Mouse (Mus musculus) lung, embryonic 14.5 days (tissue): Measurements from ENCODE around the gene Mthfsd. TPM values are rescaled to one million over a fixed set of nuclear protein-coding genes. Genes with fewer than 3 reads are reported as not detected.
A peak's percentile ranks its signal among the peaks of the same experiment; 100 is the strongest.

Source experiments
- ATAC-seq: fragments of 200-750 bp; cut with Nextera tagmentation; 2 replicates; pipeline ENCODE4 v1.8.0; 2017; ENCODE audit warnings: mild to moderate bottlenecking, moderate TSS enrichment, moderate library complexity; ENCODE audit not compliant: insufficient read depth
- DNase-seq: peaks from one replicate; pipeline ENCODE4 v3.0.0-alpha.2; 2015
- H3K27ac ChIP-seq: fragments of 300-500 bp; sonication (generic); 2 replicates; pipeline ENCODE4 v1.5.1; 2014; ENCODE audit warnings: low read depth, mild to moderate bottlenecking, moderate library complexity
- H3K27me3 ChIP-seq: fragments of 300-500 bp; sonication (generic); 2 replicates; pipeline ENCODE4 v1.6.1; 2014; ENCODE audit warnings: low read length, control low read depth; ENCODE audit not compliant: insufficient read depth
- H3K36me3 ChIP-seq: fragments of 300-500 bp; sonication (generic); 2 replicates; pipeline ENCODE4 v1.6.1; 2014; ENCODE audit warnings: control low read depth; ENCODE audit not compliant: insufficient read depth
- H3K4me1 ChIP-seq: fragments of 300-500 bp; sonication (generic); 2 replicates; pipeline ENCODE4 v1.6.1; 2014; ENCODE audit warnings: antibody characterized with exemption, control low read depth; ENCODE audit not compliant: insufficient read depth
- H3K4me2 ChIP-seq: fragments of 300-500 bp; sonication (generic); 2 replicates; pipeline ENCODE4 v1.6.1; 2014; ENCODE audit warnings: mild to moderate bottlenecking
- H3K4me3 ChIP-seq: fragments of 300-500 bp; sonication (generic); 2 replicates; pipeline ENCODE4 v1.5.1; 2014; ENCODE audit warnings: low read depth, low read length
- H3K9ac ChIP-seq: fragments of 300-500 bp; sonication (generic); 2 replicates; pipeline ENCODE4 v1.6.1; 2014
- H3K9me3 ChIP-seq: fragments of 300-500 bp; sonication (generic); 2 replicates; pipeline ENCODE4 v1.6.1; 2016; ENCODE audit warnings: low read depth, low read length, control low read depth
- CTCF ChIP-seq: IDR thresholded peaks from 2 replicates; pipeline ENCODE4 v1.5.1; 2016; ENCODE audit warnings: antibody characterized with exemption, low read depth
- WGBS: fragments of 180-500 bp; shearing (Covaris S2); extraction: QIAGEN DNeasy Blood & Tissue Kit; methylation state at CpG from one replicate; pipeline ENCODE4 v1.1.7; 2014; 5-methylcytosine and 5-hydroxymethylcytosine counted together
- polyA plus RNA-seq: library from polyadenylated mRNA; unstranded; fragments of >200 nt; fragmentation: Nextera tagmentation; extraction: Ambion mirVana; gene quantifications from 2 replicates; pipeline ENCODE4 v1.2.1, GENCODE M21; 2014

Gene Mthfsd
- polyA plus RNA-seq, 1 experiment from 2014 or later: 63.1 TPM

GRCm38 (mm10) chr8:121117906-121118305, 9.7 kb upstream of the Mthfsd start:
- Histone ChIP-seq H3K4me2 (peak overlapping the region; percentile 97), H3K9me3 (no peaks in the 10 kb centered on the region; the same call in 1 of the 2 replicates), H3K4me3 (peak overlapping the region; percentile 60), H3K4me1 (no peaks in the 10 kb centered on the region; the same call in 1 of the 2 replicates), H3K27ac (no peak overlapping the region), H3K36me3 (no peaks in the 10 kb centered on the region), H3K27me3 (peaks cover 92% of the 10 kb centered on the region), H3K9ac (peak overlapping the region; percentile 43)
- ATAC-seq (no peak), DNase-seq (no peak)
- TF ChIP-seq CTCF: no peak
- under 1% methylated on average over 28 of the region's 28 CpGs for WGBS

- DNase-seq (peak; percentile 52), ATAC-seq (no peak)
- H3K9me3 ChIP-seq: no peaks in the 10 kb centered on the region; the same call in 1 of the 2 replicates
- no peak for TF ChIP-seq CTCF
- no peaks in the 10 kb centered on the region for H3K36me3 ChIP-seq
- no peaks in the 10 kb centered on the region; the same call in 1 of the 2 replicates for H3K4me1 ChIP-seq
- peaks cover 86% of the 10 kb centered on the region for H3K27me3 ChIP-seq
- 1% methylated on average over 62 of the region's 62 CpGs for WGBS
- H3K4me2 ChIP-seq: peak overlapping the region; percentile 97
- H3K27ac ChIP-seq: peak overlapping the region; percentile 18; the same call in 1 of the 2 replicates
- peak overlapping the region; percentile 43; the same call in 1 of the 2 replicates for H3K9ac ChIP-seq
- H3K4me3 ChIP-seq: peak overlapping the region; percentile 60
Measured at GRCm38 (mm10) chr8:121117186-121117651, 9.0 kb upstream of the Mthfsd start.

- H3K27me3 ChIP-seq: peaks cover 80% of the 10 kb centered on the region
- ATAC-seq: peak; percentile 52
- H3K9me3 ChIP-seq: no peaks in the 10 kb centered on the region; the same call in 1 of the 2 replicates
- peak; percentile 61 for DNase-seq
- H3K27ac ChIP-seq: peak overlapping the region; percentile 83; the same call in 1 of the 2 replicates
- H3K4me2 ChIP-seq: peak overlapping the region; percentile 97
- H3K36me3 ChIP-seq: no peaks in the 10 kb centered on the region
- H3K4me1 ChIP-seq: no peaks in the 10 kb centered on the region; the same call in 1 of the 2 replicates
- under 1% methylated on average over 55 of the region's 55 CpGs for WGBS
- peak overlapping the region; percentile 60 for H3K9ac ChIP-seq
- peak overlapping the region; percentile 60 for H3K4me3 ChIP-seq
- no peak for TF ChIP-seq CTCF
Measured at GRCm38 (mm10) chr8:121116591-121117185, 8.5 kb upstream of the Mthfsd start.

- H3K27ac ChIP-seq: peak within 1 kb of the TSS; percentile 83; the same call in 1 of the 2 replicates
- H3K9ac ChIP-seq: peak within 1 kb of the TSS; percentile 60
- H3K4me1 ChIP-seq: no peaks in the 10 kb centered on the region; the same call in 1 of the 2 replicates
- no peaks in the 10 kb centered on the region; the same call in 1 of the 2 replicates for H3K9me3 ChIP-seq
- peak within 1 kb of the TSS; percentile 60 for H3K4me3 ChIP-seq
- WGBS: under 1% methylated on average over 25 of the region's 25 CpGs
- ATAC-seq (peak; percentile 64), DNase-seq (peak; percentile 97)
- H3K4me2 ChIP-seq: peak within 1 kb of the TSS; percentile 97
- H3K27me3 ChIP-seq: peaks cover 73% of the 10 kb centered on the region
- no peaks in the 10 kb centered on the region for H3K36me3 ChIP-seq
- TF ChIP-seq CTCF: no peak
Measured at GRCm38 (mm10) chr8:121115948-121116347, 7.8 kb upstream of the Mthfsd start, which contains the start of gene Foxc2. Gene Foxc2, plus strand, starts transcription at chr8:121116171.

- Histone ChIP-seq H3K4me1 (no peaks in the 10 kb centered on the region; the same call in 1 of the 2 replicates), H3K4me2 (peak overlapping the region; percentile 14; the same call in 1 of the 2 replicates), H3K9ac (no peak overlapping the region), H3K27me3 (peaks cover 65% of the 10 kb centered on the region), H3K4me3 (no peak overlapping the region), H3K36me3 (no peaks in the 10 kb centered on the region), H3K27ac (no peak overlapping the region), H3K9me3 (no peaks in the 10 kb centered on the region; the same call in 1 of the 2 replicates)
- ATAC-seq (no peak), DNase-seq (no peak)
- WGBS: 2% methylated on average over 25 of the region's 25 CpGs
- no peak for TF ChIP-seq CTCF
Measured at GRCm38 (mm10) chr8:121115136-121115535, 6.9 kb upstream of the Mthfsd start.

GRCm38 (mm10) chr8:121113261-121113660, 5.1 kb upstream of the Mthfsd start:
- no peaks in the 10 kb centered on the region for H3K36me3 ChIP-seq
- ATAC-seq (0 out of 2 replicates have a peak, but pooled peaks have one; percentile 1), DNase-seq (peak; percentile 97)
- no peaks in the 10 kb centered on the region; the same call in 1 of the 2 replicates for H3K4me1 ChIP-seq
- no peak overlapping the region for H3K27ac ChIP-seq
- no peak overlapping the region for H3K4me3 ChIP-seq
- no peaks in the 10 kb centered on the region; the same call in 1 of the 2 replicates for H3K9me3 ChIP-seq
- no peak overlapping the region for H3K9ac ChIP-seq
- TF ChIP-seq CTCF: peak; percentile 99
- H3K4me2 ChIP-seq: peak overlapping the region; percentile 26; the same call in 1 of the 2 replicates
- WGBS: under 1% methylated on average over 21 of the region's 21 CpGs
- peaks cover 46% of the 10 kb centered on the region for H3K27me3 ChIP-seq
